In the genomic region with DNA sequence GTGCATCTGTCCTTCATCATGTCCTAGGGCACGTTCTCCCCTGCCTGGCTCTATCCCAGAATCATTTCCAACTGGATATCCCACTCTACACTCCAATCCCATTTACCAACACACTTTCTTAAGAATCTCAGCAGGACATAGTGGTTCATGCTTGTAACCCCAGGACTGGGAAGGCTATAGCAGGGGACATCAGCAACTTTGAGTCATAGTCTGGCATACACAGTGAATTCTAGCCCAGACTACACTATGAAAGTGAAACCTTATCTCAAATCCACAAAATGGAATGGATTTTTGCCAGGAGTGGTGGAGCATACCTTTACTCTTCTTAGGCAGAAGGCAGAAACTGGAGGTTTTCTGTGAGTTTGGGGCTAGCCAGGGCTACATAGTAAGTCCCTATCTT, we compare ENCODE assay signal across 23 mouse cellular contexts.
"Had no signal": no experiment of that assay in that cellular context is flagged by ENCODE, and none has a peak within 500 bp of the region (broad histone marks: within the 10 kb centered on the region; RNA-seq: fewer than 3 reads in every experiment).

No protein-coding gene starts in this region.

- DNase-seq: kidney, adult 18-20 months; kidney, adult 9 months; kidney, postnatal 14 days; kidney, postnatal 4 days; liver; lung, adult 2 months; right cerebral cortex, adult 18-20 months; right cerebral cortex, postnatal 14 days; right cerebral cortex, postnatal 4 days; thymus, adult 2 months; thymus, postnatal 14 days; thymus, postnatal 4 days had no signal

- ATAC-seq: liver, embryonic 12.5 days; midbrain, embryonic 13.5 days; midbrain, embryonic 16.5 days had no signal

- H3K4me2 ChIP-seq: limb, embryonic 13.5 days; liver, embryonic 12.5 days; liver, embryonic 15.5 days; midbrain, embryonic 13.5 days; neural tube, embryonic 13.5 days had no signal

- H3K9ac ChIP-seq: limb, embryonic 13.5 days; liver, embryonic 12.5 days; liver, embryonic 15.5 days; midbrain, embryonic 13.5 days; neural tube, embryonic 13.5 days had no signal

- H3K9me3 ChIP-seq: limb, embryonic 10.5 days; limb, embryonic 13.5 days; liver, embryonic 12.5 days; liver, embryonic 15.5 days; midbrain, embryonic 10.5 days; midbrain, embryonic 13.5 days; neural tube, embryonic 13.5 days had no signal

- H3K4me1 ChIP-seq: limb, embryonic 10.5 days; limb, embryonic 13.5 days; liver, embryonic 15.5 days; midbrain, embryonic 10.5 days; midbrain, embryonic 13.5 days; neural tube, embryonic 13.5 days had no signal

- H3K36me3 ChIP-seq: limb, embryonic 10.5 days; limb, embryonic 13.5 days; liver, embryonic 12.5 days; liver, embryonic 15.5 days; midbrain, embryonic 10.5 days; midbrain, embryonic 13.5 days; neural tube, embryonic 13.5 days had no signal

- H3K4me3 ChIP-seq: limb, embryonic 10.5 days; limb, embryonic 13.5 days; liver, embryonic 12.5 days; liver, embryonic 15.5 days; megakaryocyte, embryonic 14.5 days; midbrain, embryonic 10.5 days; midbrain, embryonic 13.5 days; myocyte; neural tube, embryonic 13.5 days had no signal

- H3K27ac ChIP-seq: limb, embryonic 10.5 days; limb, embryonic 13.5 days; liver, embryonic 12.5 days; liver, embryonic 15.5 days; midbrain, embryonic 10.5 days; midbrain, embryonic 13.5 days; neural tube, embryonic 13.5 days; stomach, postnatal 0 days had no signal

- H3K27me3 ChIP-seq: limb, embryonic 13.5 days; liver, embryonic 12.5 days; liver, embryonic 15.5 days; megakaryocyte, embryonic 14.5 days; midbrain, embryonic 13.5 days; neural tube, embryonic 13.5 days had no signal
